Mouse (Mus musculus): ENCODE data around the gene Mis12. TPM values are rescaled to one million over a fixed set of nuclear protein-coding genes. Genes with fewer than 3 reads are reported as not detected.

Mis12 gene
- polyA plus RNA-seq, 1 experiment from 2014 or later: 58.0 TPM

DNA sequence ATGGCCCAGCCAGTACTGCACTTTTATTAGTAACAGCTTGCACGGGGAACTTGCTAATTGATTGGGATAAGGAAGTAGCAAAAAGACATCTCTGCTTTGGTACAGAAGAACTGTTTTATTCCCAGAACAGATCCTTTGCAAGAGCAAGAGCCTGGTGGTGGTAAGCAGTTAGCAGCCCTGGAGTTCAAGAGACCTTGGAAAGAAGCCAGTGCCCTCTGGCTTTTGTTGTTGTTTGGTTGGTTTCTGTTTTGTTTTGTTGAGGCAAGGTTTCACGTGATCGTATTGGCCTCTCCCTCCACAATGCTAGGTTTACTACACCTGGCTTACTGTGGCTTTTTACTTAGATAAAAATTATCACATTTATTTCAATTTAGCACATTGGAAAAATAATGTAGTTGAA, 8.9 kb downstream of the Mis12 start:
- Histone ChIP-seq H3K27me3 (no peaks in the 10 kb centered on the region), H3K4me2 (replicated peaks) (no peak overlapping the region), H3K4me1 (peaks cover 8% of the 10 kb centered on the region), H3K9ac (no peak overlapping the region), H3K4me3 (no peak overlapping the region), H3K9me3 (no peaks in the 10 kb centered on the region), H3K27ac (no peak overlapping the region), H3K36me3 (peaks cover 44% of the 10 kb centered on the region)
- WGBS: 89% methylated on average over 3 of the region's 3 CpGs
- no peak for ATAC-seq (ENCODE audit: insufficient number of reproducible peaks, insufficient read depth, low FRiP score, low TSS enrichment)

DNA sequence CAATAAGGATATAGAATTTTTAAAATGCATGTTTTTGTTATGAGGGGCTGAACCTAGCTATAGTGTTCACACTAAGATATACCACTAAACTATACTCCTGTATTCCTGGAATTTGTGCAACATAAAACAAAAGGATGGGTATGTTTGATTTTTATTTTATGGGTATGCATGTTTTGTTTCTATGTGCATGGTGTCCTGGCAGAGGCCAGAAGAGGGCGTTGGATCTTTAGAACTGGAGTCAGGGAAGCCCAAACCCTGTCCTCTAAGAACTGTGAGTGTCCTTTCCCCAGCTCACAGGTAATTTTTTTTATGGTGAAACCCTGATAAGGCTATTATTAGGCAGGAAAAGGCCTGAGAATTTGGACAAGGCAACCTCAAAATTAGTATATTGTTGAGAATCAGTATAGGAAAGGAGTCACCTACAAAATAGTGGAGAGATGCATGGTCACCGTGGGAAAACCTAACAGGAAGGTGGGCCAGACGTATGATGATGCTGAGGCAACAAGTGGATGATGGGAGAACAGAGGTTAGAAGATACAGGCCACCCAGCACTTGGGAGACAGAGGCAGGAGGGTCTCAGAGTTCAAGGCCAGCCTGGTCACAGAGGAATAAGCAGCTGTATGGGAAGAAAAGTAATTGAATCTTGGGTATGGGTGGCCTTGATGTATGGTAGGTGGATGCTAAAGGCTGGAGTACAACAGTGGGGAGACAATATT, 10.2 kb downstream of the Mis12 start:
- WGBS: 72% methylated on average over 3 of the region's 3 CpGs
- peaks cover 8% of the 10 kb centered on the region for H3K4me1 ChIP-seq
- no peak overlapping the region for H3K9ac ChIP-seq
- no peak for ATAC-seq (ENCODE audit: insufficient number of reproducible peaks, insufficient read depth, low FRiP score, low TSS enrichment)
- no peaks in the 10 kb centered on the region for H3K9me3 ChIP-seq
- H3K4me3 ChIP-seq: no peak overlapping the region
- H3K27me3 ChIP-seq: no peaks in the 10 kb centered on the region
- no peak overlapping the region for H3K27ac ChIP-seq
- peaks cover 37% of the 10 kb centered on the region for H3K36me3 ChIP-seq
- no peak overlapping the region for H3K4me2 ChIP-seq (replicated peaks)

DNA sequence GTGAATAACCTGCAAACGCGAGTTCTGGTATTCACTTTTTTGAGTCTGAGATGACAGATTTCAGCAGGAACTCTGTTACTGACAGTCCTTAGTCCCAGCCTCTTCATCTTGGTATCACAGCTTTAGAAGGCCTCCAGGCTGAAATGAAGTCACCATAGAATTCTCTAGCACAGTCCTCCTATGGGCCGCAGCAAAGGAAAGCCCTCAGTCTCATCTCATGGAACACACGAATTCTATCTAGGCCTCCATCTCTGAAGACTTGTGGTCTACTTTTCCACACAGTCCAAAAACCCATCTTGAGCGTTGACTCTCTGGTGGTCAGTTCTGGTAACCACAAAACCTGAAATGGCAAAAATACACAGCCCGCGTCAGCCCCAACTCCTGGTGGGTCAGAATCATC, 12.7 kb downstream of the Mis12 start:
- Histone ChIP-seq H3K27ac (peak overlapping the region; percentile 93), H3K9me3 (no peaks in the 10 kb centered on the region), H3K4me1 (peaks cover 8% of the 10 kb centered on the region), H3K36me3 (peaks cover 13% of the 10 kb centered on the region), H3K4me3 (peak overlapping the region; percentile 60), H3K4me2 (replicated peaks) (peak overlapping the region; percentile 65), H3K9ac (peak overlapping the region; percentile 70), H3K27me3 (no peaks in the 10 kb centered on the region)
- ATAC-seq (ENCODE audit: insufficient number of reproducible peaks, insufficient read depth, low FRiP score, low TSS enrichment): no peak
- 61% methylated on average over 7 of the region's 7 CpGs for WGBS

DNA sequence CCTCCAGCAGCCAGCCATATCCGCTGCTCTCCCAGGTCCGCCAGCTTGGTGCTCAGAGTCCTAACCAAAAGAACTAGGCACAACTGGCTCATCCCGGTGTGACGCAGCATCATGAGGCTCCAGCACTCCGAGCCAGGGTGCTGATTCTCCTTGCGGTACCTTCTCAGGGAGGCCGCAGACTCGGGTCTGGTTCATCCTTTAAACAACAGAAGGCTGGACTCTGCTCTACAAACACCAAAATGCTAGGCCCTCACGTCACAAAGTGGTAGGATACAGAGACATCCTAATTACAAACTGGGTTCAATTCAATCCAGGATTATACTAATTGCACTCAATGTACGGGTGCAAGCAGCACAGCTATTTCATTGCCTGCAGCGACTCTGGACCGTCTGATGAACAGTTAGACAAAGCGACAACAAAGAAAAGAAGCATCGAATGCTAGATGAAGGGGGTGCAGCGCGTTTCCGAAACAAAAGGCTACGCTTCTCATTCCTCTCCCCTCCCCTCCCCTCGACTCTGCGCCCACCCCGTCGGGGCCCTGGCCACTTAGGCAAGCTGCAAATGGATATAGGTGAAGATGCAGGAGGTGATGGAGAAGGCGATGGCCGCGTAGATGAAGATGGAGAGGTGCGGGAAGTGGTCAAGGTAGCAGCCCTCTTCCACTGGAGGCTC, 13.2 kb downstream of the Mis12 start:
- H3K27ac ChIP-seq: peak overlapping the region; percentile 93
- H3K9ac ChIP-seq: peak overlapping the region; percentile 70
- H3K27me3 ChIP-seq: no peaks in the 10 kb centered on the region
- no peaks in the 10 kb centered on the region for H3K9me3 ChIP-seq
- peaks cover 8% of the 10 kb centered on the region for H3K4me1 ChIP-seq
- peak overlapping the region; percentile 60 for H3K4me3 ChIP-seq
- H3K36me3 ChIP-seq: peaks cover 8% of the 10 kb centered on the region
- 6% methylated on average over 26 of the region's 26 CpGs for WGBS
- peak overlapping the region; percentile 65 for H3K4me2 ChIP-seq (replicated peaks)
- ATAC-seq (ENCODE audit: insufficient number of reproducible peaks, insufficient read depth, low FRiP score, low TSS enrichment): no peak

DNA sequence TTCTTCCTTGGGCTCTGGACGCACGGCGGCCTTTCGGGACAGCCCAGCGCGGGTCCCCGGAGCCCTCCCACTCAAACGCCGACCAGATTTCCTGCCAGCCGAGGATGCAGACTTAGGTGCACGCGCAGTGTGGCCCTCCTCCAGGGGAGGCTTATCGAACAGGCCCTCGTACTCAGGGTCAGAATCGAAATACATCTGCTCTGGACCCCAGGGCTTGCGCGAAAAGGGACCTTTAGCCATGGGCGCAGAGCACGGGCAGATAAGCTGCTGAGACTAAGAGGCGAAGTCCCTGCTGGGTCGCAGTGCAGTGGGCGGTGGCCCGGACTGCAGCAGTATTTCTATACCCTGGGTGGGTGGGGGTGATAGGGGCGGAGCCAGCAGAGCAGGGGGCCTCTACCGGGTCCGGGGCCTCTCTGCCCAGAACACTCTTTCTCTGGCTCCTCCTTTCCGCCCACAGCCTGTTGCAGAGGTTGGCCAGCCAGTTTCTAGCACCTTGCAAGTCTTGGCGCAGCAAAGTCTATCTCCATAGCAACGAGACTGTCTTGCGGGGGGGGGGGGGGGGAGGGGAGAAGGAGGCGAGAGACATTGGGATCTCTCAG, 13.9 kb downstream of the Mis12 start, which contains the start of gene 6330403K07Rik:
Gene 6330403K07Rik (minus strand): TSS at position 351 of the 599 bp plus-strand sequence.
- no peaks in the 10 kb centered on the region for H3K27me3 ChIP-seq
- ATAC-seq (ENCODE audit: insufficient number of reproducible peaks, insufficient read depth, low FRiP score, low TSS enrichment): peak; percentile 97
- peak within 1 kb of the TSS; percentile 60 for H3K4me3 ChIP-seq
- peaks cover 8% of the 10 kb centered on the region for H3K4me1 ChIP-seq
- peak within 1 kb of the TSS; percentile 70 for H3K9ac ChIP-seq
- no peaks in the 10 kb centered on the region for H3K9me3 ChIP-seq
- peak within 1 kb of the TSS; percentile 65 for H3K4me2 ChIP-seq (replicated peaks)
- peak within 1 kb of the TSS; percentile 93 for H3K27ac ChIP-seq
- H3K36me3 ChIP-seq: peaks cover 2% of the 10 kb centered on the region
- under 1% methylated on average over 29 of the region's 31 CpGs for WGBS

DNA sequence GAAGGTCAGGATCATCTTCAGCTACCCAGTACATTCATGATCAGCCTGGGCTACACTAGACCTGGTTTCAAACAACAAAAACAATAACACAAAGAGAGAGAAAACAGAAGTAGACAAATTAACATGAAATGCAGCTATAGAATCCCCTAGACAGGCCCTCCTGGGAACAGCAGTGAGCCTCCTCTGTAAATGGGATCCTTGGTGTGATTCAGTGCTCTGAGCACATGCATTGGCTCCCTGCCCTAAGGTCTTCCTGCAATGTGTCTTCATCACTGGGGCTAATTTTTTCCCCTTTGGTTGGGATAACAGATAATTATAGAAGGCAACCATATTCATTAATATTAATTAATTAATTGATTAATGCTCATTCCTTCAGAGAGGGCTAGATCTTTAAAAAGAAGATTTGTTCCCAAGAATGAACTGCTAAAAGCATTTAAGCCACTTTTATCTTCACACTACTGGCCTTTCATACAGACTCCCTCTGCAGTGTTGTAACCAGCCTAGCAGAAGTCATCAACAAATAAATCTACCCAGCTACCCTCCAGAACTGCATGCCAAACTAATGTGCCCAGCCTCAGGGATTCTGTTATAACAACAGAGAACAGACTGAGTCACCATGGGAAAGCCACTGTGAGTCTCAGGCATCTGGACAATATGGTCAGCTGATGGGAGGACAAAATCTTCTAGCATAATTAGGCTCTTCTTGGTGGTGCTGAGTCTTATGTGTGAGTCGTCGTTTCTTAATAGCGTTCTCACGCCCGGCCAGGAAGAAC, 20.3 kb downstream of the Mis12 start:
- H3K4me2 ChIP-seq (replicated peaks): no peak overlapping the region
- no peaks in the 10 kb centered on the region for H3K27me3 ChIP-seq
- H3K9me3 ChIP-seq: no peaks in the 10 kb centered on the region
- H3K4me3 ChIP-seq: no peak overlapping the region
- no peak overlapping the region for H3K9ac ChIP-seq
- WGBS: 97% methylated on average over 5 of the region's 5 CpGs
- no peak overlapping the region for H3K27ac ChIP-seq
- no peaks in the 10 kb centered on the region for H3K36me3 ChIP-seq
- ATAC-seq (ENCODE audit: insufficient number of reproducible peaks, insufficient read depth, low FRiP score, low TSS enrichment): no peak
- no peaks in the 10 kb centered on the region for H3K4me1 ChIP-seq

DNA sequence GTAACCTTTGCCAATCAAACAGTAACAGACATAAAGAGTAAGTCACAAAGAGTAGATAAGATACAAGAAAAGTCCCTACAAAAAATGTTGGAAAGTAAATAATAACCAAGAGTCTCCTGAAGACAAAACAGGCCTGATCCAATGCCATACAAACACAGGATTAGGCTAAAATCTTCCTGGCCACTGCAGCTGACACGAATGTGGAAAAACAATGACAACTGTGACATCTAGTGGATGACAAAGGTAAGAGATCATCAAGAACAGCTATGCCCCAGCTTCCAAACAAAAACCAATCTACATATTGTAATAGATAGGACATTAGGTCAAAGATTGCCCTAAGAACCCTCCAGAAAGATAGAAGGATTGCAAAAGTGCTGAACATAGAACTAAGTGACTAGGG, 33.1 kb downstream of the Mis12 start:
- no peak overlapping the region for H3K4me3 ChIP-seq
- 0% methylated on average over 1 of the region's 1 CpGs for WGBS
- no peaks in the 10 kb centered on the region for H3K4me1 ChIP-seq
- H3K4me2 ChIP-seq (replicated peaks): no peak overlapping the region
- H3K9ac ChIP-seq: no peak overlapping the region
- H3K27me3 ChIP-seq: no peaks in the 10 kb centered on the region
- no peaks in the 10 kb centered on the region for H3K36me3 ChIP-seq
- H3K9me3 ChIP-seq: no peaks in the 10 kb centered on the region
- ATAC-seq (ENCODE audit: insufficient number of reproducible peaks, insufficient read depth, low FRiP score, low TSS enrichment): no peak
- H3K27ac ChIP-seq: no peak overlapping the region

DNA sequence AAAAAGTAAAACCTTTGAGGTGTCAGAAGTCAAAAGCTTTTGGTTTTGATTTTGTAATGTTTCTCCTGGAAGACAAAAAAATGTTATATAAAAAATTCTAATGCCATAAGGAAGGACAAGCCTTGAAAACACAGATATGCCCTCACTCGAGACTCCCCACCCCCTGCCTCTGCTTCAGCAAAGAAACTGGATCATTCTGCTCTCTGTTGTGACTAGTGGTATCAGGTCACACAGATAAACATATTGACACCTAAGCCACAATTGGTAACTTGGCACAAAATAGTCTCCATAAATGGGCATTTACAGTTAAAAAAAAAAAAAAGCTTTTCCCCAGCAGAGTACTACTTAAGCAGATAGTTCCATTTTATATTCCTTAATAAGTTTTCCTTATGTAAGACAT, 56.9 kb downstream of the Mis12 start:
- WGBS: 79% methylated on average over 1 of the region's 1 CpGs

More for the DNA sequence above, 56.9 kb downstream of the Mis12 start:
- no peak for ATAC-seq (ENCODE audit: insufficient number of reproducible peaks, insufficient read depth, low FRiP score, low TSS enrichment)
- Histone ChIP-seq H3K9ac (no peak overlapping the region), H3K36me3 (no peaks in the 10 kb centered on the region), H3K4me3 (no peak overlapping the region), H3K9me3 (peaks cover 7% of the 10 kb centered on the region; the same call in 1 of the 2 replicates), H3K4me1 (no peaks in the 10 kb centered on the region), H3K27ac (no peak overlapping the region), H3K4me2 (replicated peaks) (no peak overlapping the region), H3K27me3 (no peaks in the 10 kb centered on the region)

Other genes starting within 250 kb of the Mis12 start
- not detected in 2 replicates for gene Scimp, start 207.0 kb upstream of the Mis12 start, polyA plus RNA-seq (2016; fragmentation: Nextera tagmentation; extraction: Ambion mirVana)
- 43.9 and 45.9 TPM in 2 replicates for gene Rabep1, start 174.8 kb upstream of the Mis12 start, polyA plus RNA-seq (2016; fragmentation: Nextera tagmentation; extraction: Ambion mirVana)
- 134 TPM in 2 replicates for gene Nup88, start 49.6 kb upstream of the Mis12 start, polyA plus RNA-seq (2016; fragmentation: Nextera tagmentation; extraction: Ambion mirVana)
- 71.3 and 73.8 TPM in 2 replicates for gene Rpain, start 49.4 kb upstream of the Mis12 start, polyA plus RNA-seq (2016; fragmentation: Nextera tagmentation; extraction: Ambion mirVana)
- 254 and 255 TPM in 2 replicates for gene C1qbp, start 36.6 kb upstream of the Mis12 start, polyA plus RNA-seq (2016; fragmentation: Nextera tagmentation; extraction: Ambion mirVana)
- gene Dhx33, start 15.2 kb upstream of the Mis12 start, polyA plus RNA-seq (2016; fragmentation: Nextera tagmentation; extraction: Ambion mirVana): 27.2 TPM in 2 replicates
- 42.1 and 44.0 TPM in 2 replicates for gene Derl2, start 230 bp downstream of the Mis12 start, polyA plus RNA-seq (2016; fragmentation: Nextera tagmentation; extraction: Ambion mirVana)
- gene 6330403K07Rik, start 13.9 kb downstream of the Mis12 start, polyA plus RNA-seq (2016; fragmentation: Nextera tagmentation; extraction: Ambion mirVana): 270 and 273 TPM in 2 replicates
- 0.04 TPM in 1 of 2 replicates, not detected in the other for gene Nlrp1a, start 125.1 kb downstream of the Mis12 start, polyA plus RNA-seq (2016; fragmentation: Nextera tagmentation; extraction: Ambion mirVana)
- gene Nlrp1b, start 211.1 kb downstream of the Mis12 start, polyA plus RNA-seq (2016; fragmentation: Nextera tagmentation; extraction: Ambion mirVana): 0.09 TPM in 1 of 2 replicates, not detected in the other